Mouse (Mus musculus): ENCODE measurements around the gene Fkbp9. TPM values are rescaled to one million over a fixed set of nuclear protein-coding genes. Genes with fewer than 3 reads are reported as not detected.

Gene Fkbp9
- total RNA-seq, 1 experiment, result 204 TPM

DNA sequence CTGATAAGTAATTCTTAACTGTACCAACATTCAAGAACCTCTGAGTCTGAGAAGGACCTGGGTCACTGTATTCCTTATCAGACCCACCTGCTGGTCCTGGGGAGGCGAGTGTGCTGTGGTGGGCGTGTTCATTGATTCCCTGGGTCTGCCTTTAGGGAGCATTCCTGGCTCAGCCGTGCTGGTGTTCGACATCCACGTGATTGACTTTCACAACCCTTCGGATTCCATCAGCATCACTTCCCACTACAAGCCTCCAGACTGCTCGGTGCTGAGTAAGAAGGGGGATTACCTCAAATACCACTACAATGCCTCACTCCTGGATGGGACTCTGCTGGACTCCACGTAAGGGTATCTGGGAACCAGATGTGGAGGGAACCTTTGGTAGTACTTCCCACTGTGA is 36.7 kb downstream of the Fkbp9 start:
- peaks cover 14% of the 10 kb centered on the region for H3K36me3 ChIP-seq (ENCODE audit: control insufficient read depth, insufficient read depth, low read length, poor library complexity, severe bottlenecking)
- TF ChIP-seq MAFK (IDR thresholded peaks at IDR 0.05; ENCODE audit: insufficient read depth, low read depth, low read length) (no peak), ZNF384 (IDR thresholded peaks at IDR 0.05; ENCODE audit: low read depth, low read length) (no peak), CHD2 (IDR thresholded peaks at IDR 0.05; ENCODE audit: low read depth, low read length) (no peak), HCFC1 (IDR thresholded peaks at IDR 0.05; ENCODE audit: borderline replicate concordance, insufficient read depth, low read length) (no peak), ZC3H11A (IDR thresholded peaks at IDR 0.05; ENCODE audit: borderline replicate concordance, low read depth, low read length) (no peak)
- H3K9me3 ChIP-seq (ENCODE audit: control insufficient read depth, insufficient read depth, low read depth, low read length), result no peaks in the 10 kb centered on the region
- peak; percentile 9 for DNase-seq (ENCODE audit: low read depth, low spot score)
- H3K4me1 ChIP-seq (ENCODE audit: control insufficient read depth in 2 of 2, insufficient read depth in 2 of 2, low read length in 2 of 2, poor library complexity in 1 of 2), result peaks cover 0 to 12% of the 10 kb centered on the region in 2 experiments; a peak in 2 of 4 replicates
- no peak overlapping the region for H3K4me3 ChIP-seq (ENCODE audit: insufficient read depth in 1 of 2, low read depth in 1 of 2, low read length in 2 of 2, poor library complexity in 1 of 2, severe bottlenecking in 1 of 2)
- H3K9ac ChIP-seq (ENCODE audit: insufficient read depth, low read depth, low read length, poor library complexity, severe bottlenecking), result peak overlapping the region; percentile 26; the same call in 1 of the 2 replicates
- H3K27ac ChIP-seq (ENCODE audit: insufficient read depth, low read depth, low read length, poor library complexity, severe bottlenecking), result 0 out of 2 replicates have a peak overlapping the region, but pooled peaks have one; percentile 40
- in situ Hi-C loops (cut with MboI; ENCODE audit: low sequenced_read_pairs in 2 of 2, unreplicated experiment in 2 of 2), result no loop called here

- Histone ChIP-seq H3K4me1 (ENCODE audit: control insufficient read depth in 2 of 2, insufficient read depth in 2 of 2, low read length in 2 of 2, poor library complexity in 1 of 2) (peaks cover 0 to 12% of the 10 kb centered on the region in 2 experiments; a peak in 2 of 4 replicates), H3K4me3 (ENCODE audit: insufficient read depth in 1 of 2, low read depth in 1 of 2, low read length in 2 of 2, poor library complexity in 1 of 2, severe bottlenecking in 1 of 2) (no peak overlapping the region), H3K9ac (ENCODE audit: insufficient read depth, low read depth, low read length, poor library complexity, severe bottlenecking) (no peak overlapping the region), H3K9me3 (ENCODE audit: control insufficient read depth, insufficient read depth, low read depth, low read length) (no peaks in the 10 kb centered on the region), H3K36me3 (ENCODE audit: control insufficient read depth, insufficient read depth, low read length, poor library complexity, severe bottlenecking) (peaks cover 15% of the 10 kb centered on the region), H3K27ac (ENCODE audit: insufficient read depth, low read depth, low read length, poor library complexity, severe bottlenecking) (no peak overlapping the region)
- in situ Hi-C loops (cut with MboI; ENCODE audit: low sequenced_read_pairs in 2 of 2, unreplicated experiment in 2 of 2), result no loop called here
- no peak for DNase-seq (ENCODE audit: low read depth, low spot score)
- no peak for TF ChIP-seq CHD2 (IDR thresholded peaks at IDR 0.05; ENCODE audit: low read depth, low read length)
- no peak for TF ChIP-seq HCFC1 (IDR thresholded peaks at IDR 0.05; ENCODE audit: borderline replicate concordance, insufficient read depth, low read length)
- no peak for TF ChIP-seq MAFK (IDR thresholded peaks at IDR 0.05; ENCODE audit: insufficient read depth, low read depth, low read length)
- no peak for TF ChIP-seq ZNF384 (IDR thresholded peaks at IDR 0.05; ENCODE audit: low read depth, low read length)
- TF ChIP-seq ZC3H11A (IDR thresholded peaks at IDR 0.05; ENCODE audit: borderline replicate concordance, low read depth, low read length), result no peak
Observed at GRCm38 (mm10) chr6:56870027-56870426, 38.2 kb downstream of the Fkbp9 start.

GRCm38 (mm10) chr6:56876870-56877269 is 45.0 kb downstream of the Fkbp9 start:
- no peak for DNase-seq (ENCODE audit: low read depth, low spot score)
- no peak for TF ChIP-seq ZC3H11A (IDR thresholded peaks at IDR 0.05; ENCODE audit: borderline replicate concordance, low read depth, low read length)
- in situ Hi-C loops (cut with MboI; ENCODE audit: low sequenced_read_pairs in 2 of 2, unreplicated experiment in 2 of 2), result no loop called here
- Histone ChIP-seq H3K4me3 (ENCODE audit: insufficient read depth in 1 of 2, low read depth in 1 of 2, low read length in 2 of 2, poor library complexity in 1 of 2, severe bottlenecking in 1 of 2) (no peak overlapping the region), H3K4me1 (ENCODE audit: control insufficient read depth in 2 of 2, insufficient read depth in 2 of 2, low read length in 2 of 2, poor library complexity in 1 of 2) (no peaks in the 10 kb centered on the region), H3K27ac (ENCODE audit: insufficient read depth, low read depth, low read length, poor library complexity, severe bottlenecking) (no peak overlapping the region), H3K9me3 (ENCODE audit: control insufficient read depth, insufficient read depth, low read depth, low read length) (no peaks in the 10 kb centered on the region), H3K9ac (ENCODE audit: insufficient read depth, low read depth, low read length, poor library complexity, severe bottlenecking) (no peak overlapping the region), H3K36me3 (ENCODE audit: control insufficient read depth, insufficient read depth, low read length, poor library complexity, severe bottlenecking) (peaks cover 30% of the 10 kb centered on the region)

DNA sequence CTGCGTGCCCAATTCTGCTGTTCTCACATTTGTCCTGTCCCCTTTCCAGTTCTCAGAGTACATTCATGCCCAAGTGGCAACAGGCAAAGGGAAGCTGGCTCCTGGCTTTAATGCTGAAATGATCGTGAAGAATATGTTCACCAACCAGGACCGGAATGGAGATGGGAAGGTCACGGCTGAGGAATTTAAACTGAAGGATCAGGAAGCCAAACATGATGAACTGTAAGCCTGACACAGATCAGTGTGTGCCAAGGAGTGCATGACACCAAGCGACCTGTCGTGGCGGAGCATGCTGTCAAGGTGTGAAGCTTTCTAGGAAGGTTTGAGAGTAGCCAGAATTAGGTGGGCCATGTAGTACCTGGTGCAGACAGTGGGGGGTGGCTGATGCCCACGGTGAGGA is 46.1 kb downstream of the Fkbp9 start:
- Histone ChIP-seq H3K4me3 (ENCODE audit: insufficient read depth in 1 of 2, low read depth in 1 of 2, low read length in 2 of 2, poor library complexity in 1 of 2, severe bottlenecking in 1 of 2) (no peak overlapping the region), H3K9me3 (ENCODE audit: control insufficient read depth, insufficient read depth, low read depth, low read length) (no peaks in the 10 kb centered on the region), H3K4me1 (ENCODE audit: control insufficient read depth in 2 of 2, insufficient read depth in 2 of 2, low read length in 2 of 2, poor library complexity in 1 of 2) (no peaks in the 10 kb centered on the region), H3K9ac (ENCODE audit: insufficient read depth, low read depth, low read length, poor library complexity, severe bottlenecking) (no peak overlapping the region), H3K27ac (ENCODE audit: insufficient read depth, low read depth, low read length, poor library complexity, severe bottlenecking) (no peak overlapping the region), H3K36me3 (ENCODE audit: control insufficient read depth, insufficient read depth, low read length, poor library complexity, severe bottlenecking) (peaks cover 29% of the 10 kb centered on the region)
- no peak for TF ChIP-seq HCFC1 (IDR thresholded peaks at IDR 0.05; ENCODE audit: borderline replicate concordance, insufficient read depth, low read length)
- TF ChIP-seq ZC3H11A (IDR thresholded peaks at IDR 0.05; ENCODE audit: borderline replicate concordance, low read depth, low read length), result no peak
- TF ChIP-seq ZNF384 (IDR thresholded peaks at IDR 0.05; ENCODE audit: low read depth, low read length), result no peak
- TF ChIP-seq MAFK (IDR thresholded peaks at IDR 0.05; ENCODE audit: insufficient read depth, low read depth, low read length), result no peak
- no peak for TF ChIP-seq CHD2 (IDR thresholded peaks at IDR 0.05; ENCODE audit: low read depth, low read length)
- in situ Hi-C loops (cut with MboI; ENCODE audit: low sequenced_read_pairs in 2 of 2, unreplicated experiment in 2 of 2), result no loop called here
- no peak for DNase-seq (ENCODE audit: low read depth, low spot score)

DNA sequence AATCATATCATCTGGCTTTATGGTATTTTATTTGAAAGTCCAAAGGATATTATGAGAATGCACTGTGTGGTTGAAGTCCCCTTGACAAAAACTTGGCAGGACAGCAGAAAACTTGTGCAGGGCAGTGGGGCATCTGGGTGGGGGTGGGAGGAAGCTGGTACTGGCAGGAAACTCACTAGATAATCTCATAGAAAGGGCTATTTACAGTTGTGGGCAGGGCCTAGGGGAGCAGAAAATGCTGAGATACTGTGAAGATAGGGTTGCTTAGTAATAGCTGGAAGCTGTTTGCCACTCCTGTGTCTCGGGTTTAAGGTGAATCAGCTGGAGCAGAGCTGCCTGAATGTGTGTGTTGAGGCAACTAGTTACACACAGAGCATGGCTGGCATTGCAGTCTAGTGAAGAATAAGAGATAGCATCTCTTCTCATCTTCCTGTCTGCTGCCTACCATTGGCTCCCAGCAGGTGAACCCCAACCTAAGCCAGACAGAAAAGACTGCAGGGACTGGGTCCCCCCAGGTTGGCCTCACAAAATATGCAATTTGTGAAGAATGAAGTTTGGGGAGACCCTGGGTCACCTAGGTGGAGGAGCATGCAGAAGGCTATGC is 47.6 kb downstream of the Fkbp9 start:
- H3K27ac ChIP-seq (ENCODE audit: insufficient read depth, low read depth, low read length, poor library complexity, severe bottlenecking), result no peak overlapping the region
- H3K4me3 ChIP-seq (ENCODE audit: insufficient read depth in 1 of 2, low read depth in 1 of 2, low read length in 2 of 2, poor library complexity in 1 of 2, severe bottlenecking in 1 of 2), result no peak overlapping the region
- DNase-seq (ENCODE audit: low read depth, low spot score), result no peak
- no peaks in the 10 kb centered on the region for H3K4me1 ChIP-seq (ENCODE audit: control insufficient read depth in 2 of 2, insufficient read depth in 2 of 2, low read length in 2 of 2, poor library complexity in 1 of 2)
- TF ChIP-seq HCFC1 (IDR thresholded peaks at IDR 0.05; ENCODE audit: borderline replicate concordance, insufficient read depth, low read length) (no peak), MAFK (IDR thresholded peaks at IDR 0.05; ENCODE audit: insufficient read depth, low read depth, low read length) (no peak), ZC3H11A (IDR thresholded peaks at IDR 0.05; ENCODE audit: borderline replicate concordance, low read depth, low read length) (no peak), ZNF384 (IDR thresholded peaks at IDR 0.05; ENCODE audit: low read depth, low read length) (no peak), CHD2 (IDR thresholded peaks at IDR 0.05; ENCODE audit: low read depth, low read length) (no peak)
- H3K9ac ChIP-seq (ENCODE audit: insufficient read depth, low read depth, low read length, poor library complexity, severe bottlenecking), result no peak overlapping the region
- peaks cover 27% of the 10 kb centered on the region for H3K36me3 ChIP-seq (ENCODE audit: control insufficient read depth, insufficient read depth, low read length, poor library complexity, severe bottlenecking)
- in situ Hi-C loops (cut with MboI; ENCODE audit: low sequenced_read_pairs in 2 of 2, unreplicated experiment in 2 of 2), result no loop called here
- H3K9me3 ChIP-seq (ENCODE audit: control insufficient read depth, insufficient read depth, low read depth, low read length), result no peaks in the 10 kb centered on the region

All from ES-E14 (cell line).